Mouse (Mus musculus) MEL (cell line): ENCODE data around the gene Ccdc170. TPM values are rescaled to one million over a fixed set of nuclear protein-coding genes. Genes with fewer than 3 reads are reported as not detected.

Experiments used
- DNase-seq: peaks from one replicate; pipeline ENCODE4 v3.0.0; 2011; ENCODE audit warnings: low read depth, low spot score
- H3K27ac ChIP-seq: 2 replicates; pipeline ENCODE4 v1.5.1; 2012; ENCODE audit warnings: low read depth, mild to moderate bottlenecking, control low read depth, low read length, moderate library complexity; ENCODE audit not compliant: control insufficient read depth
- H3K27me3 ChIP-seq, 2 experiments: fragments of 150-350 bp in 1 of 2; sonication (generic) in 1 of 2; 2 replicates each; pipeline ENCODE4 v1.6.1; 2012; ENCODE audit warnings: low read length in 2 of 2, mild to moderate bottlenecking in 2 of 2, improper control_type of control experiment in 1 of 2, moderate library complexity in 1 of 2; ENCODE audit not compliant: insufficient read depth in 2 of 2, control insufficient read depth in 1 of 2
- H3K36me3 ChIP-seq, 2 experiments: 2 replicates each; pipeline ENCODE4 v1.6.1; 2012 to 2014; ENCODE audit warnings: low read length in 2 of 2, improper control_type of control experiment in 1 of 2, inconsistent platforms in 1 of 2, mild to moderate bottlenecking in 1 of 2; ENCODE audit not compliant: insufficient read depth in 2 of 2, control insufficient read depth in 1 of 2
- H3K4me1 ChIP-seq, 2 experiments: fragments of 150-350 bp in 1 of 2; sonication (generic) in 1 of 2; 2 replicates each; pipeline ENCODE4 v1.6.1; 2012; ENCODE audit warnings: low read length in 2 of 2, improper control_type of control experiment in 1 of 2, mild to moderate bottlenecking in 1 of 2; ENCODE audit not compliant: insufficient read depth in 2 of 2, control insufficient read depth in 1 of 2
- H3K4me3 ChIP-seq, 2 experiments: fragments of 150-350 bp in 1 of 2; sonication (generic) in 1 of 2; 2 replicates each; pipeline ENCODE4 v1.5.1; 2012; ENCODE audit warnings: low read depth in 2 of 2, low read length in 2 of 2, mild to moderate bottlenecking in 2 of 2, moderate library complexity in 2 of 2, control low read depth in 1 of 2, improper control_type of control experiment in 1 of 2; ENCODE audit not compliant: control insufficient read depth in 1 of 2, insufficient read depth in 1 of 2
- H3K79me2 ChIP-seq: 2 replicates; pipeline ENCODE4 v1.6.1; 2012; ENCODE audit warnings: mild to moderate bottlenecking, low read length, moderate library complexity; ENCODE audit not compliant: control insufficient read depth, poor library complexity, insufficient read depth
- H3K9ac ChIP-seq: 2 replicates; pipeline ENCODE4 v1.6.1; 2012; ENCODE audit warnings: low read depth, mild to moderate bottlenecking, control low read depth, low read length, moderate library complexity; ENCODE audit not compliant: control insufficient read depth, poor library complexity, severe bottlenecking
- H3K9me3 ChIP-seq: fragments of 150-350 bp; sonication (generic); replicated peaks from 2 replicates; pipeline ENCODE4 v1.6.1; 2012; ENCODE audit warnings: mild to moderate bottlenecking, low read length, improper control_type of control experiment, moderate library complexity; ENCODE audit not compliant: insufficient read depth
- BHLHE40 ChIP-seq: IDR thresholded peaks from 2 replicates; pipeline ENCODE4 v1.6.1; 2012; ENCODE audit warnings: low read depth, mild to moderate bottlenecking, inconsistent platforms, low read length, improper control_type of control experiment, borderline replicate concordance
- CHD1 ChIP-seq: IDR thresholded peaks from 2 replicates; pipeline ENCODE4 v1.6.1; 2012; ENCODE audit warnings: low read depth, mild to moderate bottlenecking, inconsistent platforms, low read length, improper control_type of control experiment
- CHD2 ChIP-seq: IDR thresholded peaks from 2 replicates; pipeline ENCODE4 v1.6.1; 2011; ENCODE audit warnings: low read length, improper control_type of control experiment
- CTCF ChIP-seq, 3 experiments: IDR thresholded peaks in 2 of 3; conservative IDR thresholded peaks in 1 of 3; 2 replicates each; pipeline ENCODE4 v1.5.1; 2011 to 2012; ENCODE audit warnings: low read length in 3 of 3, low read depth in 2 of 3, mild to moderate bottlenecking in 2 of 3, improper control_type of control experiment in 1 of 3, inconsistent platforms in 1 of 3, mixed read lengths in 1 of 3, moderate library complexity in 1 of 3; ENCODE audit not compliant: control insufficient read depth in 1 of 3, insufficient read depth in 1 of 3, poor library complexity in 1 of 3, severe bottlenecking in 1 of 3
- E2F4 ChIP-seq: IDR thresholded peaks from 2 replicates; pipeline ENCODE4 v1.6.1; 2011; ENCODE audit warnings: low read depth, low read length, improper control_type of control experiment, borderline replicate concordance
- ELF1 ChIP-seq: IDR thresholded peaks from 2 replicates; pipeline ENCODE4 v1.6.1; 2014; ENCODE audit warnings: low read depth, mild to moderate bottlenecking, inconsistent platforms, low read length, improper control_type of control experiment, moderate library complexity
- EP300 ChIP-seq, 2 experiments: IDR thresholded peaks; 2 replicates each; pipeline ENCODE4 v1.6.1; 2011; ENCODE audit warnings: improper control_type of control experiment in 2 of 2, low read length in 2 of 2, low read depth in 1 of 2, mild to moderate bottlenecking in 1 of 2
- ETS1 ChIP-seq: IDR thresholded peaks from 2 replicates; pipeline ENCODE4 v1.6.1; 2012; ENCODE audit warnings: low read depth, mild to moderate bottlenecking, inconsistent platforms, low read length, improper control_type of control experiment, moderate library complexity
- GATA1 ChIP-seq: IDR thresholded peaks from 2 replicates; pipeline ENCODE4 v1.6.1; 2011; ENCODE audit warnings: low read depth, low read length, improper control_type of control experiment
- HCFC1 ChIP-seq: IDR thresholded peaks from 2 replicates; pipeline ENCODE4 v1.6.1; 2012; ENCODE audit warnings: low read depth, mild to moderate bottlenecking, inconsistent platforms, low read length, improper control_type of control experiment, moderate library complexity
- JUND ChIP-seq: IDR thresholded peaks from 2 replicates; pipeline ENCODE4 v1.6.1; 2011; ENCODE audit warnings: low read depth, mild to moderate bottlenecking, improper control_type of control experiment, low read length
- MAFK ChIP-seq: IDR thresholded peaks from 2 replicates; pipeline ENCODE4 v1.6.1; 2011; ENCODE audit warnings: low read depth, mild to moderate bottlenecking, low read length, improper control_type of control experiment, borderline replicate concordance
- MAX ChIP-seq: IDR thresholded peaks from 2 replicates; pipeline ENCODE4 v1.6.1; 2011; ENCODE audit warnings: low read length, improper control_type of control experiment
- MAZ ChIP-seq: IDR thresholded peaks from 2 replicates; pipeline ENCODE4 v1.6.1; 2012; ENCODE audit warnings: low read depth, mild to moderate bottlenecking, inconsistent platforms, low read length, improper control_type of control experiment
- MXI1 ChIP-seq: IDR thresholded peaks from 2 replicates; pipeline ENCODE4 v1.6.1; 2011; ENCODE audit warnings: mild to moderate bottlenecking, low read depth, low read length, improper control_type of control experiment
- MYB ChIP-seq: IDR thresholded peaks from 2 replicates; pipeline ENCODE4 v1.6.1; 2011; ENCODE audit warnings: mild to moderate bottlenecking, low read depth, low read length, improper control_type of control experiment
- MYC ChIP-seq: IDR thresholded peaks from 2 replicates; pipeline ENCODE4 v1.6.1; 2011; ENCODE audit warnings: low read depth, mild to moderate bottlenecking, low read length, improper control_type of control experiment, moderate library complexity
- POLR2AphosphoS2 ChIP-seq: IDR thresholded peaks from 2 replicates; pipeline ENCODE4 v1.6.1; 2011; ENCODE audit warnings: low read length, improper control_type of control experiment
- POLR2AphosphoS5 ChIP-seq: IDR thresholded peaks from 2 replicates; pipeline ENCODE4 v1.6.1; 2012; ENCODE audit warnings: low read depth, borderline replicate concordance, mild to moderate bottlenecking, inconsistent platforms, low read length, moderate library complexity, mixed read lengths
- RAD21 ChIP-seq: IDR thresholded peaks from 2 replicates; pipeline ENCODE4 v1.6.1; 2011; ENCODE audit warnings: mild to moderate bottlenecking, low read depth, low read length, improper control_type of control experiment
- RCOR1 ChIP-seq: IDR thresholded peaks from 2 replicates; pipeline ENCODE4 v1.6.1; 2012; ENCODE audit warnings: low read depth, mild to moderate bottlenecking, inconsistent platforms, low read length, improper control_type of control experiment
- SIN3A ChIP-seq: IDR thresholded peaks from 2 replicates; pipeline ENCODE4 v1.6.1; 2012; ENCODE audit warnings: low read length, improper control_type of control experiment, inconsistent platforms
- SMC3 ChIP-seq: IDR thresholded peaks from 2 replicates; pipeline ENCODE4 v1.6.1; 2011; ENCODE audit warnings: low read depth, low read length, improper control_type of control experiment
- TAL1 ChIP-seq: IDR thresholded peaks from 2 replicates; pipeline ENCODE4 v1.6.1; 2012; ENCODE audit warnings: mild to moderate bottlenecking, inconsistent platforms, low read length, moderate library complexity, mixed read lengths
- TCF12 ChIP-seq: IDR thresholded peaks from 2 replicates; pipeline ENCODE4 v1.6.1; 2014; ENCODE audit warnings: low read depth, mild to moderate bottlenecking, inconsistent platforms, low read length, improper control_type of control experiment, moderate library complexity
- UBTF ChIP-seq: IDR thresholded peaks from 2 replicates; pipeline ENCODE4 v1.6.1; 2012; ENCODE audit warnings: low read depth, mild to moderate bottlenecking, inconsistent platforms, low read length, improper control_type of control experiment, moderate library complexity, borderline replicate concordance; ENCODE audit not compliant: insufficient read depth
- USF2 ChIP-seq, 2 experiments: IDR thresholded peaks; 2 replicates each; pipeline ENCODE4 v1.6.1; 2011 to 2012; ENCODE audit warnings: improper control_type of control experiment in 2 of 2, low read length in 2 of 2, borderline replicate concordance in 1 of 2, inconsistent platforms in 1 of 2, low read depth in 1 of 2, mild to moderate bottlenecking in 1 of 2; ENCODE audit not compliant: insufficient read depth in 1 of 2
- ZKSCAN1 ChIP-seq: IDR thresholded peaks from 2 replicates; pipeline ENCODE4 v1.6.1; 2012; ENCODE audit warnings: low read depth, mild to moderate bottlenecking, inconsistent platforms, low read length, improper control_type of control experiment, moderate library complexity
- ZMIZ1 ChIP-seq: IDR thresholded peaks from 2 replicates; pipeline ENCODE4 v1.6.1; 2012; ENCODE audit warnings: low read depth, mild to moderate bottlenecking, inconsistent platforms, low read length, improper control_type of control experiment, moderate library complexity
- polyA plus RNA-seq, 2 experiments: library from polyadenylated mRNA; stranded (reverse) in 1 of 2; unstranded in 1 of 2; fragments of >175 nt in 1 of 2; fragments of >200 nt in 1 of 2; gene quantifications; 2 replicates each; pipeline versions ENCODE4 v1.2.1 to v1.2.4; 2012; ENCODE audit warnings: low replicate concordance in 2 of 2, low read depth in 1 of 2; ENCODE audit not compliant: insufficient read length in 2 of 2, insufficient read depth in 1 of 2, missing spikeins in 1 of 2
- total RNA-seq: library from RNA; depleted of rRNA; stranded (reverse); fragments of 300-350 nt; gene quantifications from 2 replicates; pipeline ENCODE4 v1.2.3, GENCODE M21; 2012

The Ccdc170 gene
- total and polyA plus RNA-seq, 3 experiments, result not detected

DNA sequence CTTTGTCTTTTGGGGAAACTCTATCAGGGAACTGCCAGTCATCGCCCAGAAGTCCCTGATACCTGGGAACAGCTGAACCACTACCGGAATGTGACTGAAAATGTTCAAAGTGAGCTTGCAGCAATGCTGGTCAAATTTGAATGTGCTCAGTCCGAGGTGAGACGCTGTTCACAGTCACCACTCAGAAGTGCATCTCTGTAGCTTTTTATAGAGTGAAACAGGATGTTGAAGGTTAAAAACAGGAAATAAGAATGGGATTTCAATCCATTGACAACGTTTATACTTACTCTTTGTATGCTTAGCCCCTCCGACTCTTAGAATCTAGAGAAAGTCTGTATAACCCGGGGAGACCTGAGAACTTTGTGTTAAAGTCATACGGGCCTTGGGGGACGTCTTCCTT is 30.4 kb downstream of the Ccdc170 start:
- H3K27ac ChIP-seq, result no peak overlapping the region
- no peaks in the 10 kb centered on the region for H3K79me2 ChIP-seq
- H3K9me3 ChIP-seq, result no peaks in the 10 kb centered on the region
- TF ChIP-seq HCFC1, result no peak
- no peak for TF ChIP-seq ZKSCAN1
- no peak for TF ChIP-seq POLR2AphosphoS5
- no peak for TF ChIP-seq POLR2AphosphoS2
- no peak for TF ChIP-seq TCF12
- no peak for TF ChIP-seq EP300 (IDR thresholded peaks at IDR 0.05; ENCODE audit: low read depth in 1 of 2, low read length in 2 of 2)
- no peak for TF ChIP-seq MAX
- TF ChIP-seq MAZ, result no peak
- no peak for TF ChIP-seq MXI1
- no peak for TF ChIP-seq ZMIZ1
- TF ChIP-seq MAFK, result no peak
- TF ChIP-seq ELF1, result no peak
- no peak for TF ChIP-seq CHD1
- no peak for TF ChIP-seq GATA1
- no peak for TF ChIP-seq UBTF
- TF ChIP-seq RAD21, result no peak
- no peak for TF ChIP-seq MYC
- TF ChIP-seq BHLHE40, result no peak
- no peak for TF ChIP-seq CTCF (IDR thresholded peaks at IDR 0.05 in 2 of 3, conservative IDR thresholded peaks at IDR 0.05 in 1 of 3; ENCODE audit: control insufficient read depth in 1 of 3, insufficient read depth in 1 of 3, low read depth in 2 of 3, low read length in 3 of 3, poor library complexity in 1 of 3, severe bottlenecking in 1 of 3)
- TF ChIP-seq, all 39 proteins: peak for 0
- H3K4me1 ChIP-seq, result no peaks in the 10 kb centered on the region
- no peak for DNase-seq
- no peak overlapping the region for H3K4me3 ChIP-seq
- no peaks in the 10 kb centered on the region for H3K27me3 ChIP-seq
- H3K36me3 ChIP-seq, result no peaks in the 10 kb centered on the region
- H3K9ac ChIP-seq, result no peak overlapping the region

DNA sequence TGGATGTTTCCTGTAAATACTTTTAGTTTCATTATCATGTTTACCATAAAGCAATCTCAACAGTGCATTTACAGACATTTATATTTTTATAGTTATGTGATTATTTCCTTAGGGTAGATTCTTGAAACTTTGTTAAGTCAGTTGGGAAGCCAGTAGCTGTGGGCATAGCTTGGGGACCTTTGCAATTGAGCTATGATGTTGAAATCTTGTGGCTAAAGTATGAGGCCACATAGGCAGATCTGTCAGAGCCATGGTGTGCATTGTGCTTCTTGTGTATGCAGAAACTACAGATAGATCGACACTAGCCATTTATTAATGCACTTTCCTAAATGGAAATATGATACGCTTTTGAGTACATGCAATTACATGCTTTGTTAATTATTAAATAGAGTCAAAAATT is 35.3 kb downstream of the Ccdc170 start:
- H3K79me2 ChIP-seq, result no peaks in the 10 kb centered on the region
- no peak for DNase-seq
- TF ChIP-seq MAFK, result no peak
- no peak for TF ChIP-seq MAX
- no peak for TF ChIP-seq POLR2AphosphoS2
- no peak for TF ChIP-seq TCF12
- TF ChIP-seq RAD21, result no peak
- TF ChIP-seq CHD2, result no peak
- no peak for TF ChIP-seq SMC3
- TF ChIP-seq MXI1, result no peak
- TF ChIP-seq EP300 (IDR thresholded peaks at IDR 0.05; ENCODE audit: low read depth in 1 of 2, low read length in 2 of 2), result no peak
- TF ChIP-seq JUND, result no peak
- no peak for TF ChIP-seq BHLHE40
- no peak for TF ChIP-seq POLR2AphosphoS5
- no peak for TF ChIP-seq E2F4
- no peak for TF ChIP-seq RCOR1
- TF ChIP-seq MYB, result no peak
- no peak for TF ChIP-seq USF2 (IDR thresholded peaks at IDR 0.05; ENCODE audit: borderline replicate concordance in 1 of 2, insufficient read depth in 1 of 2, low read depth in 1 of 2, low read length in 2 of 2)
- TF ChIP-seq TAL1, result no peak
- no peak for TF ChIP-seq ETS1
- no peak for TF ChIP-seq SIN3A
- TF ChIP-seq HCFC1, result no peak
- TF ChIP-seq, all 39 proteins: peak for 0

More for the DNA sequence above, 35.3 kb downstream of the Ccdc170 start:
- H3K9me3 ChIP-seq, result no peaks in the 10 kb centered on the region
- no peaks in the 10 kb centered on the region for H3K27me3 ChIP-seq
- H3K9ac ChIP-seq, result no peak overlapping the region
- H3K4me3 ChIP-seq, result no peak overlapping the region
- H3K27ac ChIP-seq, result no peak overlapping the region
- no peaks in the 10 kb centered on the region for H3K36me3 ChIP-seq
- no peaks in the 10 kb centered on the region for H3K4me1 ChIP-seq
